Mouse (Mus musculus) bone marrow macrophage, adult 2 months (primary cell): ENCODE measurements around the gene Nkapl. TPM values are rescaled to one million over a fixed set of nuclear protein-coding genes. Genes with fewer than 3 reads are reported as not detected.
"Not testable (repeated sequence)": the region's sequence is repeated elsewhere in the genome, so short reads cannot be mapped to it uniquely, and the experiment has no call there.

Experiments
- H3K27ac ChIP-seq: 2 replicates; pipeline ENCODE4 v1.5.1; 2012; ENCODE audit warnings: low read depth, low read length; ENCODE audit not compliant: insufficient read depth
- H3K4me1 ChIP-seq: 2 replicates; pipeline ENCODE4 v1.6.1; 2012; ENCODE audit warnings: low read length; ENCODE audit not compliant: control insufficient read depth, insufficient read depth
- H3K4me3 ChIP-seq: 2 replicates; pipeline ENCODE4 v1.5.1; 2012; ENCODE audit warnings: mild to moderate bottlenecking, low read length, moderate library complexity; ENCODE audit not compliant: insufficient read depth
- CTCF ChIP-seq: IDR thresholded peaks from 2 replicates; pipeline ENCODE4 v1.5.1; 2012; ENCODE audit warnings: low read depth, mild to moderate bottlenecking, low read length, moderate library complexity
- POLR2A ChIP-seq: IDR thresholded peaks from 2 replicates; pipeline ENCODE4 v1.6.1; 2012; ENCODE audit warnings: mild to moderate bottlenecking, low read depth, low read length, borderline replicate concordance
- polyA plus RNA-seq: library from polyadenylated mRNA; stranded (reverse); fragments of >200 nt; gene quantifications from 2 replicates; pipeline ENCODE4 v1.2.4, GENCODE M21; 2012; ENCODE audit not compliant: missing spikeins, insufficient read depth, insufficient read length

Gene Nkapl
- polyA plus RNA-seq = 0.92 and 1.3 TPM in 2 replicates

- peak; percentile 34; the same call in 1 of the 2 replicates for TF ChIP-seq POLR2A
- no peak for TF ChIP-seq CTCF
- Histone ChIP-seq H3K4me1 (peaks cover 2% of the 10 kb centered on the region), H3K4me3 (peak within 1 kb of the TSS; percentile 83), H3K27ac (no peak within 1 kb of the TSS)
These were observed at the start of gene Nkapl for GRCm38 (mm10) chr13:21468061-21469019. Gene Nkapl, minus strand, starts transcription at chr13:21468509.

GRCm38 (mm10) chr13:21506221-21506649 lies 37.9 kb upstream of the Nkapl start:
- peaks cover 3% of the 10 kb centered on the region; the same call in 1 of the 2 replicates for H3K4me1 ChIP-seq
- TF ChIP-seq CTCF (no peak), POLR2A (no peak)
- peak overlapping the region; percentile 99 for H3K4me3 ChIP-seq
- H3K27ac ChIP-seq = peak overlapping the region; percentile 78

GRCm38 (mm10) chr13:21502296-21502695 lies 34.0 kb upstream of the Nkapl start:
- TF ChIP-seq CTCF (no peak), POLR2A (no peak)
- no peak overlapping the region for H3K27ac ChIP-seq
- H3K4me3 ChIP-seq = no peak overlapping the region

GRCm38 (mm10) chr13:21501182-21501581 lies 32.9 kb upstream of the Nkapl start, which contains the start of gene Gm11273:
Gene Gm11273, minus strand, starts transcription at chr13:21501418.
- H3K4me1 ChIP-seq, H3K4me3 ChIP-seq, H3K27ac ChIP-seq: not testable (repeated sequence)

More at GRCm38 (mm10) chr13:21502296-21502695, 34.0 kb upstream of the Nkapl start:
- peaks cover 3% of the 10 kb centered on the region; the same call in 1 of the 2 replicates for H3K4me1 ChIP-seq

GRCm38 (mm10) chr13:21495080-21495479 lies 26.8 kb upstream of the Nkapl start, which contains the start of gene AK157302:
Gene AK157302, plus strand, starts transcription at chr13:21495223.
- no peak within 1 kb of the TSS for H3K27ac ChIP-seq
- TF ChIP-seq CTCF (no peak), POLR2A (no peak)
- H3K4me1 ChIP-seq = peaks cover 8% of the 10 kb centered on the region
- H3K4me3 ChIP-seq = no peak within 1 kb of the TSS

- TF ChIP-seq CTCF (no peak), POLR2A (no peak)
- Histone ChIP-seq H3K27ac (no peak overlapping the region), H3K4me3 (no peak overlapping the region), H3K4me1 (peaks cover 8% of the 10 kb centered on the region)
These were observed 24.5 kb upstream of the Nkapl start for GRCm38 (mm10) chr13:21492847-21493246.

GRCm38 (mm10) chr13:21486881-21487280 lies 18.6 kb upstream of the Nkapl start:
- Histone ChIP-seq H3K4me1 (no peaks in the 10 kb centered on the region), H3K4me3 (no peak overlapping the region), H3K27ac (no peak overlapping the region)
- TF ChIP-seq POLR2A (no peak), CTCF (no peak)

GRCm38 (mm10) chr13:21478759-21479670 lies 10.7 kb upstream of the Nkapl start, which contains the start of the genes Zkscan4 and Gm10065:
Gene Zkscan4, plus strand, starts transcription at chr13:21478907.
Gene Gm10065, minus strand, starts transcription at chr13:21479441.
- not testable (repeated sequence) for H3K4me1 ChIP-seq
- peak within 1 kb of the TSS; percentile 57 for H3K27ac ChIP-seq
- peak within 1 kb of the TSS; percentile 66 for H3K4me3 ChIP-seq
- peak; percentile 17; the same call in 1 of the 2 replicates for TF ChIP-seq CTCF

- H3K27ac ChIP-seq = no peak overlapping the region
- H3K4me3 ChIP-seq = no peak overlapping the region
- TF ChIP-seq POLR2A (no peak), CTCF (no peak)
- peaks cover 2% of the 10 kb centered on the region for H3K4me1 ChIP-seq
These were observed 4.1 kb upstream of the Nkapl start for GRCm38 (mm10) chr13:21472427-21472826.

- H3K4me1 ChIP-seq = peaks cover 2% of the 10 kb centered on the region
- no peak overlapping the region for H3K4me3 ChIP-seq
- H3K27ac ChIP-seq = no peak overlapping the region
- TF ChIP-seq POLR2A = no peak
- no peak for TF ChIP-seq CTCF
These were observed 788 bp upstream of the Nkapl start for GRCm38 (mm10) chr13:21469097-21469496.
